In the genomic region with DNA sequence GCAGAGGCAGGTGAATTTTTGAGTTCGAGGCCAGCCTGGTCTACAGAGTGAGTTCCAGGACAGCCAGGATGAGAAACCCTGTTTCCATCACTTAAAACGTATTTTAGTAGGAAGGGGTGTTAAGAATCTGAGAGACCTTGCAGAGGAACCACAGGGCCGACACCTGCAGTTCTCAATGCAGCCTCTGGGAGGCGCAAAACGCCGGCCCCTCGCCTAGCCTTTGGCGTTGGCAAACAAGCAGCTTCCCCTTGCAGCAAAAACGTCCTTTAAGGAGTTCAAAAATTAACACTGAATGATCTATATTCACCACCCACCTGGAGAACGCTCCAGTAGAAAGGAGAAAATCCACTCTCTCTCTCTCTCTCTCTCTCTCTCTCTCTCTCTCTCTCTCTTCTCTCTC, we compare ENCODE assay signal across 8 mouse cellular contexts. TPM values are rescaled to one million over a fixed set of nuclear protein-coding genes. Genes with fewer than 3 reads are reported as not detected.
A peak's percentile ranks its signal among the peaks of the same experiment; 100 is the strongest.
DNase-seq lines count a peak whose midpoint lies in the region; ATAC-seq and TF ChIP-seq lines count a peak whose summit lies in the region.

No protein-coding gene starts in this region.

- intact Hi-C loops in gastrocnemius, postnatal 14 days (cut with DNase I; ENCODE audit: low total_unique reads): loop anchor here (5.0 to 10.0 kb wide), 3 partner anchors 58 to 378 kb away; no protein-coding TSS in a partner anchor

- WGBS in midbrain, embryonic 12.5 days: 21% methylated on average over 10 of the region's 10 CpGs
- WGBS in midbrain, embryonic 16.5 days: 17% methylated on average over 10 of the region's 10 CpGs
- WGBS in kidney, embryonic 15.5 days: 17% methylated on average over 10 of the region's 10 CpGs
- WGBS in lung, embryonic 14.5 days: 15% methylated on average over 10 of the region's 10 CpGs

- H3K27ac ChIP-seq in midbrain, embryonic 12.5 days (replicated peaks): no peak overlapping the region
- H3K27ac ChIP-seq in midbrain, embryonic 16.5 days (ENCODE audit: low read length): no peak overlapping the region
- H3K27ac ChIP-seq in kidney, embryonic 15.5 days: no peak overlapping the region
- H3K27ac ChIP-seq in lung, embryonic 14.5 days (ENCODE audit: low read depth): no peak overlapping the region

- peak; percentile 85 for TF ChIP-seq CTCF in lung, embryonic 14.5 days (IDR thresholded peaks at IDR 0.05; ENCODE audit: low read depth)

- no peaks in the 10 kb centered on the region for H3K36me3 ChIP-seq in midbrain, embryonic 12.5 days
- no peaks in the 10 kb centered on the region for H3K36me3 ChIP-seq in midbrain, embryonic 16.5 days (ENCODE audit: control insufficient read depth, insufficient read depth, low read length)
- H3K36me3 ChIP-seq in kidney, embryonic 15.5 days: no peaks in the 10 kb centered on the region
- H3K36me3 ChIP-seq in lung, embryonic 14.5 days (ENCODE audit: insufficient read depth): no peaks in the 10 kb centered on the region

- no peaks in the 10 kb centered on the region for H3K9me3 ChIP-seq in midbrain, embryonic 12.5 days
- no peaks in the 10 kb centered on the region for H3K9me3 ChIP-seq in midbrain, embryonic 16.5 days (replicated peaks; ENCODE audit: control insufficient read depth, low read length, poor library complexity, severe bottlenecking)
- H3K9me3 ChIP-seq in kidney, embryonic 15.5 days (replicated peaks): no peaks in the 10 kb centered on the region
- no peaks in the 10 kb centered on the region for H3K9me3 ChIP-seq in lung, embryonic 14.5 days (ENCODE audit: low read depth, low read length)

- H3K4me2 ChIP-seq in midbrain, embryonic 12.5 days (replicated peaks): peak overlapping the region; percentile 66
- no peak overlapping the region for H3K4me2 ChIP-seq in midbrain, embryonic 16.5 days (ENCODE audit: low read length)
- H3K4me2 ChIP-seq in kidney, embryonic 15.5 days: peak overlapping the region; percentile 99; the same call in 1 of the 2 replicates
- H3K4me2 ChIP-seq in lung, embryonic 14.5 days: peak overlapping the region; percentile 99

- 0 out of 2 replicates have a peak overlapping the region, but pooled peaks have one; percentile 37 for H3K9ac ChIP-seq in midbrain, embryonic 12.5 days (replicated peaks)
- H3K9ac ChIP-seq in midbrain, embryonic 16.5 days (ENCODE audit: low read depth, low read length): no peak overlapping the region
- H3K9ac ChIP-seq in kidney, embryonic 15.5 days: no peak overlapping the region
- H3K9ac ChIP-seq in lung, embryonic 14.5 days: no peak overlapping the region

- no peak for ATAC-seq in midbrain, embryonic 12.5 days (ENCODE audit: low FRiP score, low read depth)
- ATAC-seq in midbrain, embryonic 16.5 days: no peak
- ATAC-seq in kidney, embryonic 15.5 days (replicated peaks; ENCODE audit: low FRiP score): no peak
- ATAC-seq in lung, embryonic 14.5 days (ENCODE audit: insufficient read depth): no peak

- peaks cover 66% of the 10 kb centered on the region for H3K27me3 ChIP-seq in midbrain, embryonic 12.5 days
- peaks cover 7% of the 10 kb centered on the region; the same call in 1 of the 2 replicates for H3K27me3 ChIP-seq in midbrain, embryonic 16.5 days (ENCODE audit: control insufficient read depth, insufficient read depth, low read depth, low read length)
- peaks cover 27% of the 10 kb centered on the region for H3K27me3 ChIP-seq in kidney, embryonic 15.5 days
- peaks cover 22% of the 10 kb centered on the region; the same call in 1 of the 2 replicates for H3K27me3 ChIP-seq in lung, embryonic 14.5 days (ENCODE audit: insufficient read depth, low read length)

- H3K4me1 ChIP-seq in midbrain, embryonic 12.5 days: peaks cover 49% of the 10 kb centered on the region
- peaks cover 25% of the 10 kb centered on the region for H3K4me1 ChIP-seq in midbrain, embryonic 16.5 days (ENCODE audit: control insufficient read depth, insufficient read depth, low read length)
- H3K4me1 ChIP-seq in kidney, embryonic 15.5 days: peaks cover 63% of the 10 kb centered on the region
- H3K4me1 ChIP-seq in lung, embryonic 14.5 days (ENCODE audit: insufficient read depth): peaks cover 13% of the 10 kb centered on the region

- H3K4me3 ChIP-seq in midbrain, embryonic 12.5 days: no peak overlapping the region
- no peak overlapping the region for H3K4me3 ChIP-seq in midbrain, embryonic 16.5 days (ENCODE audit: low read depth, low read length)
- no peak overlapping the region for H3K4me3 ChIP-seq in kidney, embryonic 15.5 days (replicated peaks)
- H3K4me3 ChIP-seq in lung, embryonic 14.5 days (ENCODE audit: low read depth, low read length): no peak overlapping the region

- DNase-seq in c-Kit-positive CD71-positive TER-119-positive erythroid progenitor cells, embryonic 14.5 days (ENCODE audit: low spot score): peak; percentile 74
- peak; percentile 78 for DNase-seq in gastrocnemius, postnatal 14 days
- DNase-seq in lung, embryonic 14.5 days: peak; percentile 86
- peak; percentile 69 for DNase-seq in right cerebral cortex, adult 2 months (ENCODE audit: low spot score in 2 of 2)
- DNase-seq in urinary bladder, postnatal 36 days (ENCODE audit: low spot score in 2 of 2): peak; percentile 36 to 74

RNA-seq across cellular contexts. Expression of a gene that starts 1.8 kb away (rescaled TPM):
- polyA plus RNA-seq in midbrain, embryonic 12.5 days (2016; fragmentation: Nextera tagmentation; extraction: Ambion mirVana): 333 and 354 TPM in 2 replicates
- 44.2 and 45.5 TPM in 2 replicates for polyA plus RNA-seq in midbrain, embryonic 16.5 days (2015; fragmentation: Nextera tagmentation; extraction: Ambion mirVana)
- 10 to 100 TPM; 10.1 to 33.9 TPM for total RNA-seq in gastrocnemius, postnatal 14 days (2021)
- polyA plus RNA-seq in kidney, embryonic 15.5 days (2015; fragmentation: Nextera tagmentation; extraction: Ambion mirVana): 40.2 and 42.8 TPM in 2 replicates
- 26.1 and 27.2 TPM in 2 replicates for polyA plus RNA-seq in lung, embryonic 14.5 days (2014; fragmentation: Nextera tagmentation; extraction: Ambion mirVana)

RNA-seq across cellular contexts. Expression of a gene that starts 51.1 kb away (rescaled TPM):
- 4.9 and 6.6 TPM in 2 replicates for polyA plus RNA-seq in midbrain, embryonic 12.5 days (2016; fragmentation: Nextera tagmentation; extraction: Ambion mirVana)
- 15.4 and 16.7 TPM in 2 replicates for polyA plus RNA-seq in midbrain, embryonic 16.5 days (2015; fragmentation: Nextera tagmentation; extraction: Ambion mirVana)
- 100 to 1,000 TPM; 126 to 130 TPM for total RNA-seq in gastrocnemius, postnatal 14 days (2021)
- polyA plus RNA-seq in kidney, embryonic 15.5 days (2015; fragmentation: Nextera tagmentation; extraction: Ambion mirVana): 19.6 and 20.3 TPM in 2 replicates
- polyA plus RNA-seq in lung, embryonic 14.5 days (2014; fragmentation: Nextera tagmentation; extraction: Ambion mirVana): 12.0 and 12.3 TPM in 2 replicates
